Mouse (Mus musculus): Measurements from ENCODE around the gene Gpc1. TPM values are rescaled to one million over a fixed set of nuclear protein-coding genes. Genes with fewer than 3 reads are reported as not detected.

The Gpc1 gene
- polyA plus RNA-seq, 1 experiment from 2014 or later, result 61.3 TPM

- no peak overlapping the region for H3K4me3 ChIP-seq
- no peaks in the 10 kb centered on the region for H3K27me3 ChIP-seq
- no peak overlapping the region for H3K27ac ChIP-seq
- no peaks in the 10 kb centered on the region for H3K9me3 ChIP-seq (replicated peaks)
- no peak overlapping the region for H3K4me2 ChIP-seq
- H3K9ac ChIP-seq, result no peak overlapping the region
- peaks cover 12% of the 10 kb centered on the region; the same call in 1 of the 2 replicates for H3K36me3 ChIP-seq
- 83% methylated on average over 4 of the region's 4 CpGs for WGBS
- ATAC-seq (replicated peaks; ENCODE audit: insufficient number of reproducible peaks, insufficient read depth, low FRiP score, low read depth), result no peak
- no peaks in the 10 kb centered on the region for H3K4me1 ChIP-seq (replicated peaks)
Observed at GRCm38 (mm10) chr1:92863268-92863667, 31.8 kb downstream of the Gpc1 start.

GRCm38 (mm10) chr1:92866170-92866569 lies 34.7 kb downstream of the Gpc1 start:
- no peak overlapping the region for H3K9ac ChIP-seq
- no peak overlapping the region for H3K4me2 ChIP-seq
- H3K4me1 ChIP-seq (replicated peaks), result no peaks in the 10 kb centered on the region
- WGBS, result 55% methylated on average over 2 of the region's 2 CpGs
- ATAC-seq (replicated peaks; ENCODE audit: insufficient number of reproducible peaks, insufficient read depth, low FRiP score, low read depth), result no peak
- H3K9me3 ChIP-seq (replicated peaks), result no peaks in the 10 kb centered on the region
- no peak overlapping the region for H3K27ac ChIP-seq
- no peak overlapping the region for H3K4me3 ChIP-seq
- no peaks in the 10 kb centered on the region for H3K36me3 ChIP-seq
- no peaks in the 10 kb centered on the region for H3K27me3 ChIP-seq

GRCm38 (mm10) chr1:92869985-92870384 lies 38.5 kb downstream of the Gpc1 start:
- H3K27me3 ChIP-seq, result no peaks in the 10 kb centered on the region
- 64% methylated on average over 2 of the region's 2 CpGs for WGBS
- no peak overlapping the region for H3K9ac ChIP-seq
- no peak overlapping the region for H3K4me3 ChIP-seq
- H3K4me1 ChIP-seq (replicated peaks), result no peaks in the 10 kb centered on the region
- H3K36me3 ChIP-seq, result no peaks in the 10 kb centered on the region
- H3K27ac ChIP-seq, result no peak overlapping the region
- H3K4me2 ChIP-seq, result no peak overlapping the region
- 0 out of 2 replicates have a peak, but pooled peaks have one; percentile 19 for ATAC-seq (replicated peaks; ENCODE audit: insufficient number of reproducible peaks, insufficient read depth, low FRiP score, low read depth)
- no peaks in the 10 kb centered on the region for H3K9me3 ChIP-seq (replicated peaks)

- no peak for ATAC-seq (replicated peaks; ENCODE audit: insufficient number of reproducible peaks, insufficient read depth, low FRiP score, low read depth)
- 79% methylated on average over 7 of the region's 7 CpGs for WGBS
- peaks cover 3% of the 10 kb centered on the region; the same call in 1 of the 2 replicates for H3K27me3 ChIP-seq
Observed at GRCm38 (mm10) chr1:92872666-92873065, 41.2 kb downstream of the Gpc1 start.

GRCm38 (mm10) chr1:92874011-92874410 lies 42.6 kb downstream of the Gpc1 start:
- H3K36me3 ChIP-seq, result no peaks in the 10 kb centered on the region
- no peak for ATAC-seq (replicated peaks; ENCODE audit: insufficient number of reproducible peaks, insufficient read depth, low FRiP score, low read depth)
- no peak overlapping the region for H3K27ac ChIP-seq
- no peaks in the 10 kb centered on the region for H3K9me3 ChIP-seq (replicated peaks)
- 81% methylated on average over 3 of the region's 3 CpGs for WGBS
- no peak overlapping the region for H3K4me2 ChIP-seq
- no peaks in the 10 kb centered on the region for H3K4me1 ChIP-seq (replicated peaks)
- H3K9ac ChIP-seq, result no peak overlapping the region
- peaks cover 3% of the 10 kb centered on the region; the same call in 1 of the 2 replicates for H3K27me3 ChIP-seq
- H3K4me3 ChIP-seq, result no peak overlapping the region

More at GRCm38 (mm10) chr1:92872666-92873065, 41.2 kb downstream of the Gpc1 start:
- Histone ChIP-seq H3K4me3 (no peak overlapping the region), H3K9ac (no peak overlapping the region), H3K4me1 (replicated peaks) (no peaks in the 10 kb centered on the region), H3K4me2 (no peak overlapping the region), H3K36me3 (no peaks in the 10 kb centered on the region), H3K27ac (no peak overlapping the region), H3K9me3 (replicated peaks) (no peaks in the 10 kb centered on the region)

GRCm38 (mm10) chr1:92875360-92876111 lies 44.1 kb downstream of the Gpc1 start:
- Histone ChIP-seq H3K36me3 (no peaks in the 10 kb centered on the region), H3K9ac (no peak overlapping the region), H3K27me3 (peaks cover 3% of the 10 kb centered on the region; the same call in 1 of the 2 replicates), H3K27ac (no peak overlapping the region), H3K4me2 (no peak overlapping the region), H3K4me3 (no peak overlapping the region), H3K9me3 (replicated peaks) (no peaks in the 10 kb centered on the region), H3K4me1 (replicated peaks) (no peaks in the 10 kb centered on the region)
- ATAC-seq (replicated peaks; ENCODE audit: insufficient number of reproducible peaks, insufficient read depth, low FRiP score, low read depth), result no peak
- WGBS, result 74% methylated on average over 8 of the region's 8 CpGs

GRCm38 (mm10) chr1:92877431-92877978 lies 46.1 kb downstream of the Gpc1 start:
- H3K9ac ChIP-seq, result no peak overlapping the region
- 62% methylated on average over 12 of the region's 12 CpGs for WGBS
- no peaks in the 10 kb centered on the region for H3K9me3 ChIP-seq (replicated peaks)

GRCm38 (mm10) chr1:92878066-92878741 lies 46.8 kb downstream of the Gpc1 start:
- ATAC-seq (replicated peaks; ENCODE audit: insufficient number of reproducible peaks, insufficient read depth, low FRiP score, low read depth), result no peak
- Histone ChIP-seq H3K36me3 (no peaks in the 10 kb centered on the region), H3K9ac (no peak overlapping the region), H3K27me3 (peaks cover 3% of the 10 kb centered on the region; the same call in 1 of the 2 replicates), H3K9me3 (replicated peaks) (no peaks in the 10 kb centered on the region), H3K27ac (no peak overlapping the region), H3K4me3 (no peak overlapping the region), H3K4me1 (replicated peaks) (no peaks in the 10 kb centered on the region), H3K4me2 (no peak overlapping the region)
- WGBS, result 66% methylated on average over 13 of the region's 13 CpGs

More at GRCm38 (mm10) chr1:92877431-92877978, 46.1 kb downstream of the Gpc1 start:
- Histone ChIP-seq H3K4me2 (no peak overlapping the region), H3K27me3 (peaks cover 3% of the 10 kb centered on the region; the same call in 1 of the 2 replicates), H3K4me3 (no peak overlapping the region), H3K27ac (no peak overlapping the region), H3K4me1 (replicated peaks) (no peaks in the 10 kb centered on the region), H3K36me3 (no peaks in the 10 kb centered on the region)
- ATAC-seq (replicated peaks; ENCODE audit: insufficient number of reproducible peaks, insufficient read depth, low FRiP score, low read depth), result no peak

GRCm38 (mm10) chr1:92879266-92879665 lies 47.8 kb downstream of the Gpc1 start:
- no peak overlapping the region for H3K4me2 ChIP-seq
- H3K4me3 ChIP-seq, result no peak overlapping the region
- H3K36me3 ChIP-seq, result no peaks in the 10 kb centered on the region
- H3K27ac ChIP-seq, result no peak overlapping the region
- no peak for ATAC-seq (replicated peaks; ENCODE audit: insufficient number of reproducible peaks, insufficient read depth, low FRiP score, low read depth)
- H3K27me3 ChIP-seq, result peaks cover 3% of the 10 kb centered on the region
- H3K4me1 ChIP-seq (replicated peaks), result no peaks in the 10 kb centered on the region
- WGBS, result 88% methylated on average over 12 of the region's 12 CpGs
- H3K9me3 ChIP-seq (replicated peaks), result no peaks in the 10 kb centered on the region
- H3K9ac ChIP-seq, result no peak overlapping the region

- H3K4me1 ChIP-seq (replicated peaks), result no peaks in the 10 kb centered on the region
- H3K4me3 ChIP-seq, result no peak overlapping the region
- H3K9ac ChIP-seq, result no peak overlapping the region
- no peaks in the 10 kb centered on the region for H3K9me3 ChIP-seq (replicated peaks)
- H3K27ac ChIP-seq, result no peak overlapping the region
- H3K4me2 ChIP-seq, result no peak overlapping the region
- WGBS, result 79% methylated on average over 5 of the region's 5 CpGs
- H3K36me3 ChIP-seq, result no peaks in the 10 kb centered on the region
- ATAC-seq (replicated peaks; ENCODE audit: insufficient number of reproducible peaks, insufficient read depth, low FRiP score, low read depth), result no peak
- H3K27me3 ChIP-seq, result peaks cover 6% of the 10 kb centered on the region
Observed at GRCm38 (mm10) chr1:92880101-92880500, 48.7 kb downstream of the Gpc1 start.

- Histone ChIP-seq H3K9ac (no peak overlapping the region), H3K27me3 (peaks cover 5% of the 10 kb centered on the region; the same call in 1 of the 2 replicates), H3K27ac (no peak overlapping the region), H3K4me2 (no peak overlapping the region), H3K4me3 (no peak overlapping the region), H3K4me1 (replicated peaks) (no peaks in the 10 kb centered on the region), H3K36me3 (no peaks in the 10 kb centered on the region), H3K9me3 (replicated peaks) (no peaks in the 10 kb centered on the region)
- no peak for ATAC-seq (replicated peaks; ENCODE audit: insufficient number of reproducible peaks, insufficient read depth, low FRiP score, low read depth)
- 74% methylated on average over 6 of the region's 6 CpGs for WGBS
Observed at GRCm38 (mm10) chr1:92881982-92882381, 50.5 kb downstream of the Gpc1 start.
